Mouse (Mus musculus): ENCODE measurements around the gene Sap30bp.

DNA sequence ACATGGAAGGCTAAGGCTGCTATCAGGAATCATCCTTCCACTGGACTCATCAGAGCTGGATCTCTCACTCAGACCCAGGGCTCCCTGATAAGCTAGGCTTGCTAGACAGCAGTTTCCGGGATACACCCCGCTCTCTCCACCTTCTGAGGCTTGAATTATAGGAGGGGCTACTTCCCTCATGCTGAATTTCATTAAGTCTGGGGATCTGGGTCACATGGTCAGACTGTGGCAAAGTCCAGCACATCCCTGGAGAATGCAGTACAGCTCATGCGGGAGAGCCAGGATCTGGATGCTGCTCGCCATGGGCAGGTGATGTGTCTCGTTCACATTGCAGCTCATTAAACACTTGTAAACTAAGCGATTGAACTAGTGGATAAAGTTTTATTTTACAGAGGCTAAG, 37.9 kb downstream of the Sap30bp start:
- TF ChIP-seq POLR2A (IDR thresholded peaks at IDR 0.05; ENCODE audit: borderline replicate concordance, insufficient read depth, low read length) = no peak
- TF ChIP-seq CTCF (IDR thresholded peaks at IDR 0.05; ENCODE audit: borderline replicate concordance, insufficient read depth, low read depth, low read length) = no peak
